Mouse (Mus musculus): Measurements from ENCODE around the gene Myh9.

The Myh9 gene

GRCm38 (mm10) chr15:77806565-77807263 is 35.3 kb downstream of the Myh9 start:
- no peak for DNase-seq (ENCODE audit: low spot score in 2 of 2)

GRCm38 (mm10) chr15:77805657-77806056 is 36.3 kb downstream of the Myh9 start:
- DNase-seq (ENCODE audit: low spot score in 2 of 2) = no peak

GRCm38 (mm10) chr15:77804949-77805348 is 37.0 kb downstream of the Myh9 start:
- no peak for DNase-seq (ENCODE audit: low spot score in 2 of 2)

GRCm38 (mm10) chr15:77804460-77804859 is 37.5 kb downstream of the Myh9 start:
- no peak for DNase-seq (ENCODE audit: low spot score in 2 of 2)

GRCm38 (mm10) chr15:77803747-77804146 is 38.2 kb downstream of the Myh9 start:
- peak; percentile 51 to 58 for DNase-seq (ENCODE audit: low spot score in 2 of 2)

GRCm38 (mm10) chr15:77802992-77803391 is 39.0 kb downstream of the Myh9 start:
- no peak for DNase-seq (ENCODE audit: low spot score in 2 of 2)

- DNase-seq (ENCODE audit: low spot score in 2 of 2) = no peak
Observed at GRCm38 (mm10) chr15:77801188-77801587, 40.8 kb downstream of the Myh9 start.

- peak; percentile 44 to 66 for DNase-seq (ENCODE audit: low spot score in 2 of 2)
Observed at GRCm38 (mm10) chr15:77800511-77800910, 41.5 kb downstream of the Myh9 start.

- DNase-seq (ENCODE audit: low spot score in 2 of 2) = no peak
Observed at GRCm38 (mm10) chr15:77799491-77800474, 42.2 kb downstream of the Myh9 start.

- DNase-seq (ENCODE audit: low spot score in 2 of 2) = no peak
Observed at GRCm38 (mm10) chr15:77798664-77799490, 43.1 kb downstream of the Myh9 start.

GRCm38 (mm10) chr15:77797609-77798411 is 44.2 kb downstream of the Myh9 start:
- DNase-seq (ENCODE audit: low spot score in 2 of 2) = no peak

GRCm38 (mm10) chr15:77796409-77797035 is 45.5 kb downstream of the Myh9 start:
- DNase-seq (ENCODE audit: low spot score in 2 of 2) = no peak

- no peak for DNase-seq (ENCODE audit: low spot score in 2 of 2)
Observed at GRCm38 (mm10) chr15:77794908-77795356, 47.0 kb downstream of the Myh9 start.

- DNase-seq (ENCODE audit: low spot score in 2 of 2) = no peak
Observed at GRCm38 (mm10) chr15:77794138-77794907, 47.7 kb downstream of the Myh9 start.

GRCm38 (mm10) chr15:77793554-77793953 is 48.4 kb downstream of the Myh9 start:
- peak; percentile 53 to 55 for DNase-seq (ENCODE audit: low spot score in 2 of 2)

GRCm38 (mm10) chr15:77793094-77793493 is 48.9 kb downstream of the Myh9 start:
- no peak for DNase-seq (ENCODE audit: low spot score in 2 of 2)

GRCm38 (mm10) chr15:77792056-77792455 is 49.9 kb downstream of the Myh9 start:
- no peak for DNase-seq (ENCODE audit: low spot score in 2 of 2)

- no peak for DNase-seq (ENCODE audit: low spot score in 2 of 2)
Observed at GRCm38 (mm10) chr15:77790656-77791405, 51.1 kb downstream of the Myh9 start.

GRCm38 (mm10) chr15:77789186-77789585 is 52.8 kb downstream of the Myh9 start:
- no peak for DNase-seq (ENCODE audit: low spot score in 2 of 2)

Data from right cerebral cortex, postnatal 10 days (tissue).